Mouse (Mus musculus): ENCODE results near the gene Enoph1. TPM values are rescaled to one million over a fixed set of nuclear protein-coding genes. Genes with fewer than 3 reads are reported as not detected.

The Enoph1 gene
- polyA plus RNA-seq, 1 experiment from 2014 or later = 44.6 TPM

GRCm38 (mm10) chr5:100046096-100046495 is 6.3 kb downstream of the Enoph1 start:
- no peak overlapping the region for H3K9ac ChIP-seq (ENCODE audit: low read length)
- no peaks in the 10 kb centered on the region for H3K36me3 ChIP-seq (ENCODE audit: control insufficient read depth, insufficient read depth, low read length)
- peaks cover 43% of the 10 kb centered on the region for H3K4me1 ChIP-seq (replicated peaks; ENCODE audit: control insufficient read depth, insufficient read depth, low read length)
- H3K9me3 ChIP-seq (ENCODE audit: control insufficient read depth, low read length) = no peaks in the 10 kb centered on the region
- no peaks in the 10 kb centered on the region for H3K27me3 ChIP-seq (ENCODE audit: control insufficient read depth, insufficient read depth, low read depth, low read length)
- no peak for ATAC-seq (ENCODE audit: low read depth)
- WGBS = 82% methylated on average over 3 of the region's 3 CpGs
- H3K4me3 ChIP-seq (ENCODE audit: low read length) = no peak overlapping the region
- no peak overlapping the region for H3K4me2 ChIP-seq (ENCODE audit: low read depth, low read length)
- no peak overlapping the region for H3K27ac ChIP-seq (ENCODE audit: low read length)

DNA sequence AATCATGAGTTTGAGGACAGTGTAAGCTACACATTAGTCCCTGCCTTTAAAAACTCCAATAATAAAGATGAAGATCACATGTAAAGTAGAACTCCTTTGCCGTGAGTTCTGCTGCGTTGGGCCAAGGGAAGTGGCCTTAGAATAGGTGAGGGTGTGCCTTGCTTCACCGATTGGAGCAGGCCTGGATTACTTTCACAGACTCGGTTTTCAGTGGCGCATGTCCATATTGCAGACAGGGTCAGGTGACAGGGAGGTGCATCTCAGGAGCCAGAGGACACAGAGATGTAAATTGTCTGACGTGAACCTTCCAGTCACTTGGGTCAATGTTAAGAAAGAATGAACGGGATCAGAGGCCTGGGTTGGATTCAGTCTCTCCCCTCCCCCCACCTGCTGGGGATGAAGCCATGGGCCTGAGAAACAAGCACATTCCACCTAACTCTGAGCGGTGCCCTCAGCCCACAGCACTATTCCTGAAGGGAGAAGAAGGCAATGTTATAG is 7.4 kb downstream of the Enoph1 start:
- Histone ChIP-seq H3K9ac (ENCODE audit: low read length) (no peak overlapping the region), H3K9me3 (ENCODE audit: control insufficient read depth, low read length) (no peaks in the 10 kb centered on the region), H3K4me3 (ENCODE audit: low read length) (no peak overlapping the region), H3K27me3 (ENCODE audit: control insufficient read depth, insufficient read depth, low read depth, low read length) (no peaks in the 10 kb centered on the region), H3K4me1 (replicated peaks; ENCODE audit: control insufficient read depth, insufficient read depth, low read length) (peaks cover 33% of the 10 kb centered on the region), H3K27ac (ENCODE audit: low read length) (no peak overlapping the region), H3K36me3 (ENCODE audit: control insufficient read depth, insufficient read depth, low read length) (no peaks in the 10 kb centered on the region), H3K4me2 (ENCODE audit: low read depth, low read length) (no peak overlapping the region)
- no peak for ATAC-seq (ENCODE audit: low read depth)
- WGBS = 57% methylated on average over 8 of the region's 8 CpGs

DNA sequence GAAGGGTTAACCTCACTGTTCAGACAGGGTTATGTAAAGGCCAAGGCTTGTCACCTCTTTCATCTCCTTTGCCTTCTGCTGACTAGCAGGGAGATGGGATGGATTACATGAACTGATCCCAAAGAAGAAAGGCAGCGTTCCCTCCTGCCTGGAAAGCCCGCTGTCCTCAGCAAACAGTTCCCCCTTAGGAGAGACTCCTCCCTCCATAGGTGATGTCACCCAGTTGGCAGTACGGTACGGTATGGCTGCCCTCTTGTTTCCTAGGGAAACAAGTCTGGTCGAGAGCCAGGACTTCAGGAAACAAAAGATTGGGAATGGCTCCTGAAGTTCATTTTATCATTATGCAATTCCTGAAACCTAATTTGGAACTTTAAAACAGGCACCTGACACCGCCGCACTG is 8.1 kb downstream of the Enoph1 start:
- Histone ChIP-seq H3K9ac (ENCODE audit: low read length) (no peak overlapping the region), H3K36me3 (ENCODE audit: control insufficient read depth, insufficient read depth, low read length) (0 out of 2 replicates have a peak, but pooled peaks cover 3% of the 10 kb centered on the region), H3K27ac (ENCODE audit: low read length) (no peak overlapping the region), H3K4me3 (ENCODE audit: low read length) (no peak overlapping the region), H3K4me1 (replicated peaks; ENCODE audit: control insufficient read depth, insufficient read depth, low read length) (peaks cover 30% of the 10 kb centered on the region), H3K27me3 (ENCODE audit: control insufficient read depth, insufficient read depth, low read depth, low read length) (no peaks in the 10 kb centered on the region), H3K9me3 (ENCODE audit: control insufficient read depth, low read length) (no peaks in the 10 kb centered on the region), H3K4me2 (ENCODE audit: low read depth, low read length) (no peak overlapping the region)
- 0 out of 2 replicates have a peak, but pooled peaks have one; percentile 48 for ATAC-seq (ENCODE audit: low read depth)
- 47% methylated on average over 7 of the region's 7 CpGs for WGBS

DNA sequence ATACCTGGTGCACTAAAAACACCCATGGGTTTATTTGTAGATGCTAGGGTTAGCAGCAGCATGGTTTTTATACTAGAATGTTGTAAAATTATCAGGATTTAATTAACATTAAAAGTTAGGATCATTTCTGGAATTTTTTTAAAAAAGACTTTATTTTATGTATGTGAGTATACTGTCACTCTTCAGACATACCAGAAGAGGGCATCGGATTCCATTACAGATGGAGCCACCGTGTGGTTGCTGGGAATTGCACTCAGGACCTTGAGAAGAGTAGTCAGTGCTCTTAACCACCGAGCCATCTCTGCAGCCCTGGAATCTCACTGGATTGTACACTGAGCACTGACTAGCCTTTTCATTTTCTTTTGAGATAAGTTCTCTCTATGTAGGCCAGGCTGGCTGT is 10.1 kb downstream of the Enoph1 start:
- H3K4me1 ChIP-seq (replicated peaks; ENCODE audit: control insufficient read depth, insufficient read depth, low read length) = peaks cover 14% of the 10 kb centered on the region
- H3K27me3 ChIP-seq (ENCODE audit: control insufficient read depth, insufficient read depth, low read depth, low read length) = no peaks in the 10 kb centered on the region
- peaks cover 3% of the 10 kb centered on the region; the same call in 1 of the 2 replicates for H3K36me3 ChIP-seq (ENCODE audit: control insufficient read depth, insufficient read depth, low read length)
- ATAC-seq (ENCODE audit: low read depth) = no peak
- no peak overlapping the region for H3K4me3 ChIP-seq (ENCODE audit: low read length)
- H3K4me2 ChIP-seq (ENCODE audit: low read depth, low read length) = no peak overlapping the region
- WGBS = 83% methylated on average over 3 of the region's 3 CpGs
- H3K9me3 ChIP-seq (ENCODE audit: control insufficient read depth, low read length) = no peaks in the 10 kb centered on the region
- H3K27ac ChIP-seq (ENCODE audit: low read length) = no peak overlapping the region
- no peak overlapping the region for H3K9ac ChIP-seq (ENCODE audit: low read length)

DNA sequence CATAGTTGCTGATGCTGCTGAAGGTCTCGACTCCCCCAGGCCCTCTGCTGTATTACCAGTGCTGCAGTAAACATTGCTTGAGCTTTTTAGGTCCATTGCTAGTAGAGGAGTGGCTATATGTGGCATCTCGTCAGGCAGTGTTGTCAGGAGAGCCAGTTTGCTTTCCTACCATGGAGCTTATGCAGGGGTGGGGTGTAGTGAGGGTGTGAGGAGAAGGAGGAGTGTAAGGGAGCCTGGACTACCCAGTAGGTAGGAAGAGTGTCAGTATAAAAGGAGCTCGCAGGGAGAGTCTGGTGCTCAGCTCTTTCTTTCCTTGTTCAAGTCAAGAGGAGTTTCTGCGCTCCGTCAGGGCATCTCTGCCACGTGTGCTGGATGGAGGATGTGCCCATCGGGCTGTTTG is 12.9 kb downstream of the Enoph1 start:
- Histone ChIP-seq H3K4me3 (ENCODE audit: low read length) (no peak overlapping the region), H3K27ac (ENCODE audit: low read length) (no peak overlapping the region), H3K36me3 (ENCODE audit: control insufficient read depth, insufficient read depth, low read length) (peaks cover 3% of the 10 kb centered on the region; the same call in 1 of the 2 replicates), H3K4me2 (ENCODE audit: low read depth, low read length) (no peak overlapping the region), H3K4me1 (replicated peaks; ENCODE audit: control insufficient read depth, insufficient read depth, low read length) (peaks cover 8% of the 10 kb centered on the region), H3K9ac (ENCODE audit: low read length) (no peak overlapping the region), H3K9me3 (ENCODE audit: control insufficient read depth, low read length) (no peaks in the 10 kb centered on the region), H3K27me3 (ENCODE audit: control insufficient read depth, insufficient read depth, low read depth, low read length) (no peaks in the 10 kb centered on the region)
- WGBS = 87% methylated on average over 7 of the region's 7 CpGs
- no peak for ATAC-seq (ENCODE audit: low read depth)

- ATAC-seq (ENCODE audit: low read depth) = no peak
- Histone ChIP-seq H3K9me3 (ENCODE audit: control insufficient read depth, low read length) (no peaks in the 10 kb centered on the region), H3K36me3 (ENCODE audit: control insufficient read depth, insufficient read depth, low read length) (peaks cover 8% of the 10 kb centered on the region), H3K4me1 (replicated peaks; ENCODE audit: control insufficient read depth, insufficient read depth, low read length) (peaks cover 2% of the 10 kb centered on the region; the same call in 1 of the 2 replicates), H3K27me3 (ENCODE audit: control insufficient read depth, insufficient read depth, low read depth, low read length) (no peaks in the 10 kb centered on the region), H3K27ac (ENCODE audit: low read length) (no peak overlapping the region), H3K4me2 (ENCODE audit: low read depth, low read length) (no peak overlapping the region), H3K9ac (ENCODE audit: low read length) (no peak overlapping the region), H3K4me3 (ENCODE audit: low read length) (no peak overlapping the region)
- 77% methylated on average over 11 of the region's 11 CpGs for WGBS
Measured at GRCm38 (mm10) chr5:100054807-100055547, 15.2 kb downstream of the Enoph1 start.

- Histone ChIP-seq H3K9me3 (ENCODE audit: control insufficient read depth, low read length) (no peaks in the 10 kb centered on the region), H3K4me1 (replicated peaks; ENCODE audit: control insufficient read depth, insufficient read depth, low read length) (peaks cover 2% of the 10 kb centered on the region; the same call in 1 of the 2 replicates), H3K4me3 (ENCODE audit: low read length) (no peak overlapping the region), H3K27me3 (ENCODE audit: control insufficient read depth, insufficient read depth, low read depth, low read length) (no peaks in the 10 kb centered on the region), H3K9ac (ENCODE audit: low read length) (no peak overlapping the region), H3K4me2 (ENCODE audit: low read depth, low read length) (no peak overlapping the region), H3K36me3 (ENCODE audit: control insufficient read depth, insufficient read depth, low read length) (peaks cover 14% of the 10 kb centered on the region), H3K27ac (ENCODE audit: low read length) (no peak overlapping the region)
- no peak for ATAC-seq (ENCODE audit: low read depth)
- 63% methylated on average over 5 of the region's 5 CpGs for WGBS
Measured at GRCm38 (mm10) chr5:100055866-100056369, 16.1 kb downstream of the Enoph1 start.

GRCm38 (mm10) chr5:100057461-100058209 is 17.9 kb downstream of the Enoph1 start:
- Histone ChIP-seq H3K9me3 (ENCODE audit: control insufficient read depth, low read length) (no peaks in the 10 kb centered on the region), H3K27me3 (ENCODE audit: control insufficient read depth, insufficient read depth, low read depth, low read length) (no peaks in the 10 kb centered on the region), H3K9ac (ENCODE audit: low read length) (no peak overlapping the region), H3K36me3 (ENCODE audit: control insufficient read depth, insufficient read depth, low read length) (peaks cover 27% of the 10 kb centered on the region), H3K27ac (ENCODE audit: low read length) (no peak overlapping the region), H3K4me1 (replicated peaks; ENCODE audit: control insufficient read depth, insufficient read depth, low read length) (peaks cover 2% of the 10 kb centered on the region; the same call in 1 of the 2 replicates), H3K4me3 (ENCODE audit: low read length) (no peak overlapping the region), H3K4me2 (ENCODE audit: low read depth, low read length) (no peak overlapping the region)
- ATAC-seq (ENCODE audit: low read depth) = no peak
- WGBS = 76% methylated on average over 14 of the region's 15 CpGs

- H3K36me3 ChIP-seq (ENCODE audit: control insufficient read depth, insufficient read depth, low read length) = peaks cover 34% of the 10 kb centered on the region
- no peaks in the 10 kb centered on the region for H3K27me3 ChIP-seq (ENCODE audit: control insufficient read depth, insufficient read depth, low read depth, low read length)
- H3K4me2 ChIP-seq (ENCODE audit: low read depth, low read length) = no peak overlapping the region
- WGBS = 70% methylated on average over 6 of the region's 6 CpGs
- H3K9me3 ChIP-seq (ENCODE audit: control insufficient read depth, low read length) = no peaks in the 10 kb centered on the region
- H3K4me1 ChIP-seq (replicated peaks; ENCODE audit: control insufficient read depth, insufficient read depth, low read length) = peaks cover 2% of the 10 kb centered on the region; the same call in 1 of the 2 replicates
- no peak overlapping the region for H3K27ac ChIP-seq (ENCODE audit: low read length)
- no peak overlapping the region for H3K9ac ChIP-seq (ENCODE audit: low read length)
- H3K4me3 ChIP-seq (ENCODE audit: low read length) = no peak overlapping the region
- ATAC-seq (ENCODE audit: low read depth) = no peak
Measured at GRCm38 (mm10) chr5:100058729-100059128, 18.9 kb downstream of the Enoph1 start.
